Mouse (Mus musculus) cortical plate, adult 2 months (tissue): ENCODE data around the gene Rab4a. TPM values are rescaled to one million over a fixed set of nuclear protein-coding genes. Genes with fewer than 3 reads are reported as not detected.
A peak's percentile ranks its signal among the peaks of the same experiment; 100 is the strongest.
"Not testable (repeated sequence)": the region's sequence is repeated elsewhere in the genome, so short reads cannot be mapped to it uniquely, and the experiment has no call there.

Source experiments
- H3K27ac ChIP-seq: fragments of 200-500 bp; 2 replicates; pipeline ENCODE4 v1.5.1; 2012; ENCODE audit warnings: low read length, control low read depth, inconsistent platforms; ENCODE audit not compliant: insufficient read depth
- H3K4me1 ChIP-seq: fragments of 200-500 bp; 2 replicates; pipeline ENCODE4 v1.6.1; 2011; ENCODE audit warnings: low read length; ENCODE audit not compliant: control insufficient read depth, insufficient read depth
- H3K4me3 ChIP-seq: fragments of 200-500 bp; 2 replicates; pipeline ENCODE4 v1.5.1; 2011; ENCODE audit warnings: mild to moderate bottlenecking, low read length, control low read depth; ENCODE audit not compliant: insufficient read depth
- CTCF ChIP-seq: fragments of 200-500 bp; IDR thresholded peaks from 2 replicates; pipeline ENCODE4 v1.5.1; 2011; ENCODE audit warnings: mild to moderate bottlenecking, control low read depth, low read length; ENCODE audit not compliant: insufficient read depth; ENCODE audit errors: extremely low read depth
- POLR2A ChIP-seq: fragments of 200-500 bp; IDR thresholded peaks from 2 replicates; pipeline ENCODE4 v1.6.1; 2011; ENCODE audit warnings: mild to moderate bottlenecking, low read length, control low read depth; ENCODE audit not compliant: insufficient read depth; ENCODE audit errors: extremely low read depth
- polyA plus RNA-seq: library from polyadenylated mRNA; depleted of rRNA; stranded (reverse); fragments of >200 nt; gene quantifications from 2 replicates; pipeline ENCODE4 v1.2.3, GENCODE M21; 2012

The Rab4a gene
- polyA plus RNA-seq, 1 experiment: 72.7 TPM

DNA sequence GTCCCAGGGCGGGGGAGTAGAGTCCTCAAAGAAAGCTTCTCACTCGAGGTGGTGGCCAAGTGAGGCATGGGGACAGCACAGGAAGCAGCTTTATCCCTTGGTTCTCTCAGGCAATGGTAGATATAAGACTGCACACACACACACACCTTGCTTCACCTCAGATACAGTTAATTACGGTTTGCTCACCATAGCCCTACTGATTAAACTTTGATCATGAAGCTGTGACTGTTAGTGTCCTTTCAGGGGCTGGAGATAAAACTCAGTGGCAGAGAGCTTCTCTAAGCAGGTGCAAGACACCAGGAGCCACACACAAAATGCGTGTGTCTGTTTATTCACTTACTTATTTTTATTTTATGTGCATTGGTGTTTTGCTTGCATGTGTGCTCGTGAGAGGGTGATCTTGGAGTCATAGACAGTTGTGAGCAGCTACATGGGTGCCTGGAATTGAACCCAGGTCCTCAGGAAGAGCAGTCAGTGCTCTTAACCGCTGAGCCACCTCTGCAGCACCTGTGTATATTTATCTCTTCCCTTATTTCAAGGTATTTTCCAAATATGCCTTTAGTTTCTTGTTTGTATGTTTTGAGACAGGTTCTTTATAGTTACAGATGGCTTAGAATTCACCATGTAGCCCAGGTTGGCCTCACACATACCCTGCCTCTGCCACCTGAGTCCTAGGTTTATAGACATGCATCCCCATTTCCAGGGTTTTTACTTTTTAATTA, 2.2 kb downstream of the Rab4a start:
- no peak for TF ChIP-seq CTCF
- TF ChIP-seq POLR2A: no peak
- Histone ChIP-seq H3K27ac (no peak overlapping the region), H3K4me3 (peak overlapping the region; percentile 97; the same call in 1 of the 2 replicates), H3K4me1 (peaks cover 14% of the 10 kb centered on the region)

DNA sequence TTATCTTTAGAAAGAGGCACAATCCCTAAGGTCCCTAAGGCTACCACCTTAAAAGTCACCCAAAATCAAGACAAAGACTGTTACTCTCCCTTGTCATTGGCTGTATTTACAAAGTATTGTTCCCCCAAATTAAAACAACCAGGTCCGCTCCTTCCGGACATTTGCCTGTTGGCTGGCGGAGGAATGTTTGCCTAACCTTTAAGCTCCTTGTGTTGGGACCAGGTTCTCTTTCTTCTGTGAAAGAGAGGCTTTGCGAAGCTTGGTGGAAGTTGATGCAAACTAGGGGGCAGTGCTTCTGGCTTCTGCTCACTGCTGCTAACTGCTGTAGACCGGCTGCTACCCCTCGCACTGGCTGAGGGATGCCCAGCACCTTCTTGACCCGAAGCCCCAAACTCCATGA, 2.9 kb downstream of the Rab4a start:
- Histone ChIP-seq H3K27ac (no peak overlapping the region), H3K4me3 (no peak overlapping the region), H3K4me1 (peaks cover 16% of the 10 kb centered on the region)
- TF ChIP-seq CTCF (no peak), POLR2A (no peak)

DNA sequence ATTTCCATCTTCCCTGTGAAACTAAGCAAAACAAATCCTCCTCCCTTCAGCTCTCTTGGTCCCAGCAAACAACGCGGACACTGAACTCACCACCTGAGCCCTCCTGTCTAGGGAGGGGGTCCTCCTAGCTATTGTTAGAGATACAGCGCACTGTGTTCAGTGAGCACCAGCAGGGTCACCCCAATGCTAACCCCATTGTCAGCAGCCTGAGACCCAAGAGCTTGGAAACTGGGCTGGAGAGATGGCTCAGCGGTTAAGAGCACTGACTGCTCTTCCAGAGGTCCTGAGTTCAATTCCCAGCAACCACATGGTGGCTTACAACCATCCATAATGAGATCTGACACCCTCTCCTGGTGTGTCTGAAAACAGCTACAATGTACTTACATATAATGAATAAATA, 3.6 kb downstream of the Rab4a start:
- not testable (repeated sequence) for H3K4me3 ChIP-seq, H3K27ac ChIP-seq
- H3K4me1 ChIP-seq: peaks cover 18% of the 10 kb centered on the region

DNA sequence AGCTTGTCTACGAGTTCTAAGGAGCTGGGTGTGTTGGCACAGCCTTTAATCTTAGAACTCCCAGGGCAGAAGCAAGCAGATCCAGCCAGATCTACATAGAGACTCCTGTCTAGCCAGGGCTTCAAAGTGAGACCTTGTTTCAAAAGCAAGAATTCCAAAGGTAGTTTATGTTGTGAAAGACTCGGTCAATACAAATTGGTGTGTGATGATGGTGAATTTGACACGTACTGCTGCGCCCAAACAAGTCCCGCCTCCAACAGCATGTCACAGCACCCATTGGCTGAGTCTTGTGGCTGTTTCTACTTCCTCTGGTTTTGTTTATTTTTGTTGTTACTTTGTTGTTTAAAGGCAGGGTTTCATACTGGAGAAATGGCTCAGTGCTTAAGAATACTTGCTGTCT, 6.4 kb downstream of the Rab4a start:
- Histone ChIP-seq H3K27ac (no peak overlapping the region), H3K4me3 (no peak overlapping the region), H3K4me1 (peaks cover 18% of the 10 kb centered on the region)
- TF ChIP-seq CTCF (no peak), POLR2A (no peak)

DNA sequence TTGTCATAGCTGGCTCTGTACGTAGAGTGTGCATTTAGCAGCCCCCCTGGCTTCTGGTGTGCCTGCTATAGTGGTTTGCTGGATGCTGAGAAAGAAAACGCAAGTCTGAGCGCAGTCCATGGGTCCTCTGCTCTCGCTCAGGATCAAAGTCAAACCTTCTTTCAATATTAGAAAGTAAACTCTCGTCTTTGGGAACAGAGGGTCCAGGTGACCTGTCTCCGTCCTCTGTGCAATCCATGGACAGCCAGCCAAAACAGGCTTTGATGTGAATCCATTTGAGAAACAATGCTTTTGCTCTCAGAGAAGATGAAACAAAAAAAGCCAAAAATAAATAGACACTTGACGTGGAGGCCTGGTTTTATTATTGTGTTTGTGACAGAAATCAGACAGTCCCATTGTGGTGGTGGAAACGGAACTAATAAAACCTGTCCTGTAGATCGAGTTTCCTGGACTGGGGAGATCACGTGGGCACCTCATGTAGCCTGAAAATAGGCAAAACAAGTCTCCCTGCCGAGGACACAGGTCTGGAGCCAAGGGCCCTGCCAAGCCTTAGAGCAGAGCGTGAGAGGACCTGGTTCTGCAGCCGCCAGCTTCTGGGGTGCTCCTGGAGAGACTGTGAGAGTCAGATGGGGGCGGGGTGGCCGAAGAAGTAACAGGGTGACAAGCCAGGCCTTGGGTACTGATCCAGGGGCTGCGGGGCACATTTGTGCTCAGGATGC, 7.5 kb downstream of the Rab4a start:
- peak overlapping the region; percentile 36; the same call in 1 of the 2 replicates for H3K27ac ChIP-seq

DNA sequence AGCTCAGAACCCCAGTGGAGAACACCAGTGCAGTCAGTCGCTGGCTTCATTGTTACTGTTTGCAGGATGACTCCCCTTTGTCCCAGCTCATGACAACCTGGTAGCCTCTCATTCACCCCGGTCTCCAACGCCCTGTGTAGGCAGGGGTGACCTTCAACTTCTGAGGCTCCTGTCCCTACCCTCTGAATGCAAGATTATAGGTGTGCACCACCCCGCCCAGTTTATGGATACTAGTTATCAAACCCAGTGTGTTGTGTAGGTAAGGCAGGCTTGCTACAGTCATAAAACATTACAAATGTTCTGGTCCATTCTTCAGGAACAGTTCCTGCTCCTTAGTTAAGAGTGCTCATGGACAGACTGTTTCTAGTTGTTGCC, 8.1 kb downstream of the Rab4a start:
- TF ChIP-seq CTCF: no peak
- Histone ChIP-seq H3K4me1 (peaks cover 14% of the 10 kb centered on the region), H3K4me3 (no peak overlapping the region), H3K27ac (peak overlapping the region; percentile 36; the same call in 1 of the 2 replicates)

More for the DNA sequence above, 7.5 kb downstream of the Rab4a start:
- H3K4me3 ChIP-seq: no peak overlapping the region
- TF ChIP-seq POLR2A (no peak), CTCF (no peak)
- H3K4me1 ChIP-seq: peaks cover 14% of the 10 kb centered on the region

DNA sequence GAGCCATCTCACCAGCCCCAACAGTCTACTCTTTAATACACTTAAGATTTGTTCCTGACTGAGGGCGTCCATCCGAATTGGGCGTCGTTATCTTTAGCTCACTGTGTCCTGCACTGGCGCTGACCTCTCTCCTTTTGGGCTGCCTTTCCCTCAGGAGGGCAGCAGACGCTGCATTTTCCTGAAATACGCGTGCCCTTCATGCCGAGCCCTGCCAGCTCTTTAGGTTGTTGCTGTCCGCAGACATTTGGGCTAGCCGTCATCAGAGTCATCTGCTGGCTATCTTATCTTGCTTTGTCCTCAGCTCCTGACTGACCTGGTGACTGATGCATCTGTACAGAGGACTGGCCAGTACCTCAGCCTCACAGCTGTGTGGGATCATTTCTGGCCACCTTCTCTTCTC, 9.5 kb downstream of the Rab4a start:
- TF ChIP-seq POLR2A (no peak), CTCF (no peak)
- H3K4me1 ChIP-seq: peaks cover 14% of the 10 kb centered on the region
- no peak overlapping the region for H3K27ac ChIP-seq
- no peak overlapping the region for H3K4me3 ChIP-seq

DNA sequence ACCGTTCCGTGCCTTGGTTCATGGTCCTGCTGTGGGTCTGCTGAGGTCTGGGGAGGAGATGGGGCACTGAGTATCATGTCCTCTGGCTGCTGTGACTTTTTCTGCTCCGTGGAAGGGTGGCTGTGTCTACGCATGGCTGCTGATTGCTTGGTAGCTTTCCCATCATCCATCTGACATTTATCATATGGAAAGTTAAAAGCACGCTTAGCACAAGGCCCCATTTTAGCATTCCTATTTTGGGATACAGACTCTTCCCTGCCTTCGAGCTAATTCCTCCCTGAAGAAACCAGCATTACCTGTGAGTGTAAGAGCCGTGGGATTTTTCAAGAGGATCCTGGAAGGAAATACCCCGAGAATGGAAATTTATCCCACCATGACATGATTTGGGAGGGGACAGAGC, 11.2 kb downstream of the Rab4a start:
- TF ChIP-seq CTCF (no peak), POLR2A (no peak)
- Histone ChIP-seq H3K4me3 (no peak overlapping the region), H3K4me1 (peaks cover 14% of the 10 kb centered on the region), H3K27ac (peak overlapping the region; percentile 69)

DNA sequence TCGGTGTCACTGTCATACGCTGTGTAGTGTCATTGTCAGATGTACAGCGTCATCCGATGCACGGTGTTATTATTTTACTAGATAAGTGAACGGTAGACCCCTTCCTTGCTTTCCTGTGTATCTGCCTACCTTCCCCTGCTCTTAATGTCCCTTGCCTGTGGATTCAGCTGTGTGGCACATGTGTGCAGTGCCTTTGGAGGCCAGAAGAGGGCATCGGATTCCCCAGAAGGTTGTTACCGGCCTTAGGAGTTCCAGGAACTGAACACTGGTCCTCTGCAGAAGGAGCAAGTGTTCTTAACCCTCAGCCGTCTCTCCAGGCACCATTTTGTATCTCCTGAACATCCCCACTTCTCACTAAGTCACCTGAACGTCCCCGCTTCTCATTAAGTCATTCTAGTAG, 12.0 kb downstream of the Rab4a start:
- Histone ChIP-seq H3K4me1 (peaks cover 14% of the 10 kb centered on the region), H3K27ac (peak overlapping the region; percentile 45), H3K4me3 (no peak overlapping the region)
- TF ChIP-seq POLR2A (no peak), CTCF (peak; percentile 15; the same call in 1 of the 2 replicates)
